Mouse (Mus musculus): ENCODE results near the gene Grk4.

DNA sequence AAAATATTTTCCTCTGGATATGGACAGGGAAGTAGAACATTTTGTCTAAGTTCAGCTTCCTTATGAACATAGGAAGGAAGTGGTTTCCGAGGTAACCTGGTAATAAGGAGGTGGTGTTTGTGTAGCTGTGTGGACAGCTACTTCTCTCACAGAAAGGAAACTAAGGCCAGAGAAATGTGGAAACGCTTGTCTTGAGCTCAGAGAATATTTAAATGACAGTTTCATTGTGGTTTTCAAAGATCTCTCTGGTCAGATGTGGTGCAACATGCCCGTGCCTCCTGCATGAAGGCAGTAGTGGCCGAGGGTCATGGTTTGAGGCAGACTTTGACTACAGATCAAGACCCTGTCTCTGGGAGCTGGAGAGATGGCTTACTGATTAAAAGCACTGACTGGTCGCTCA lies 35.3 kb downstream of the Grk4 start:
- TF ChIP-seq CHD2 (IDR thresholded peaks at IDR 0.05; ENCODE audit: low read depth, low read length) = no peak
- TF ChIP-seq HCFC1 (IDR thresholded peaks at IDR 0.05; ENCODE audit: borderline replicate concordance, insufficient read depth, low read length) = no peak

Measured in ES-E14 (cell line).